Comparison of ENCODE assay signal across 8 mouse cellular contexts in the genomic region with DNA sequence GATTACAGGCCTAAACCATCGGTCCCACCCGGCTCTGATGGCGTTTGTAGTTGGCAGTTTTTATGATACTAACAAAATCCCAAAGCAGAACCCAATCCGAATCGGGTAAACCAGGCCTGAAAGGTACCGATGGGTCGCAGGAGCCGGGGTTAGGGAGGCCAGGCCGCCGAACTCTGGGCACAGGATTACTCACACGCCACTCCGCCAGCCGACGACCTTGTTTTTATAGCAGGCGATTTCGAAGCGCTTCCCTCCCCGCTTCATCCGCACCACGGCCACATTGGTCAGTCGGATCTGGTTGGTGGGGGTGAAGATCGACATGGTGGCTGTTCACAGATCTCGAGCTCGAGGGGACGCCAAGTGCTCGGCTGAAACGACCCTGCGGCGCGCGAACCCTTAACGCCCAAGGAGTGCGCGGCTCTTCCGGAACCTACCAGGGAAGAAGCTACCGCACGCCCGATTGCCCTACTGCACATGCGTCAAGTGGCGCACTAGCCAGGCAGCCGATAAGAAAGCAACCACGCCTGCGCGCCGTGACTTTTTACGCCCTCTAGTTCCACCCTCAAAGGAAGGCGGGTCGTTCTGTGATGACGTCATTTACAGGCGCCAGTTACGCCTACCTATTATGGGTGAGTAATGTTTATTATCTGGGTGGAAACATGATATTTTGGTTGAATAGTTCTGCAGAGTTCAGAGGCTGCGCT. TPM values are rescaled to one million over a fixed set of nuclear protein-coding genes. Genes with fewer than 3 reads are reported as not detected.
DNase-seq lines count a peak whose midpoint lies in the region; ATAC-seq lines count a peak whose summit lies in the region.

TSS of gene Sbds (minus strand) at position 514 of the 704 bp plus-strand sequence.
TSS of gene Tyw1 (plus strand) at position 603 of the 704 bp plus-strand sequence.

- DNase-seq in MEL-GATA-1-ER (ENCODE audit: extremely low read depth, low read depth), result peak; percentile 97
- peak; percentile 95 for DNase-seq in cerebellum, adult 8-10 months
- DNase-seq in forelimb bud, embryonic 11.5 days (ENCODE audit: low read depth, low spot score), result peak; percentile 99
- DNase-seq in layer of hippocampus, adult 9-10 months (ENCODE audit: low spot score), result peak; percentile 93
- peak; percentile 85 for DNase-seq in ovary, postnatal 10 days (ENCODE audit: low spot score)
- peak; percentile 96 for DNase-seq in thymus, postnatal 10 days (ENCODE audit: low spot score in 2 of 2)

- H3K4me1 ChIP-seq in lung, embryonic 16.5 days (replicated peaks; ENCODE audit: control insufficient read depth, insufficient read depth, low read length), result peaks cover 18% of the 10 kb centered on the region

- peak within 1 kb of the TSS; percentile 64 for H3K4me2 ChIP-seq in lung, embryonic 16.5 days (ENCODE audit: low read depth, low read length)

- WGBS in lung, embryonic 16.5 days, result under 1% methylated on average over 52 of the region's 52 CpGs

- no peaks in the 10 kb centered on the region for H3K9me3 ChIP-seq in lung, embryonic 16.5 days (ENCODE audit: control insufficient read depth, low read length)

- no peaks in the 10 kb centered on the region for H3K27me3 ChIP-seq in lung, embryonic 16.5 days (ENCODE audit: control insufficient read depth, insufficient read depth, low read depth, low read length)

- peaks cover 18% of the 10 kb centered on the region for H3K36me3 ChIP-seq in lung, embryonic 16.5 days (ENCODE audit: control insufficient read depth, insufficient read depth, low read length)

- ATAC-seq in hematopoietic stem cell, adult 5-6 weeks (replicated peaks in 1 of 2; ENCODE audit: insufficient read depth in 1 of 2, low FRiP score in 2 of 2, low TSS enrichment in 1 of 2, low read depth in 1 of 2, poor library complexity in 2 of 2, severe bottlenecking in 2 of 2), result peak; percentile 79 to 83
- peak; percentile 88 for ATAC-seq in lung, embryonic 16.5 days (ENCODE audit: low read depth)

- peak within 1 kb of the TSS; percentile 89 for H3K27ac ChIP-seq in lung, embryonic 16.5 days (ENCODE audit: low read length)

- peak within 1 kb of the TSS; percentile 77 for H3K9ac ChIP-seq in lung, embryonic 16.5 days (ENCODE audit: low read length)

- H3K4me3 ChIP-seq in lung, embryonic 16.5 days (ENCODE audit: low read length), result peak within 1 kb of the TSS; percentile 81

RNA-seq across cellular contexts. Expression of gene Sbds, which starts in this region (rescaled TPM):
- total RNA-seq in hematopoietic stem cell, adult 5-6 weeks (2017), result 86.6 and 133 TPM in 2 replicates
- 68.1 and 70.8 TPM in 2 replicates for polyA plus RNA-seq in lung, embryonic 16.5 days (2015; fragmentation: Nextera tagmentation; extraction: Ambion mirVana)

RNA-seq across cellular contexts. Expression of gene Tyw1, which starts in this region (rescaled TPM):
- total RNA-seq in hematopoietic stem cell, adult 5-6 weeks (2017), result 40.5 and 53.1 TPM in 2 replicates
- polyA plus RNA-seq in lung, embryonic 16.5 days (2015; fragmentation: Nextera tagmentation; extraction: Ambion mirVana), result 21.6 and 24.8 TPM in 2 replicates

Comparison
In these comparisons a context has a peak if more than half of its experiments do, and no peak if none do; other contexts are left out.
1. Peak in every context shown above with its lines: DNase-seq, ATAC-seq, H3K4me3 ChIP-seq and H3K27ac ChIP-seq.